Mouse (Mus musculus): ENCODE measurements around the gene Ophn1. TPM values are rescaled to one million over a fixed set of nuclear protein-coding genes. Genes with fewer than 3 reads are reported as not detected.

Ophn1 gene
- polyA plus RNA-seq, 1 experiment from 2014 or later, result 32.9 TPM

DNA sequence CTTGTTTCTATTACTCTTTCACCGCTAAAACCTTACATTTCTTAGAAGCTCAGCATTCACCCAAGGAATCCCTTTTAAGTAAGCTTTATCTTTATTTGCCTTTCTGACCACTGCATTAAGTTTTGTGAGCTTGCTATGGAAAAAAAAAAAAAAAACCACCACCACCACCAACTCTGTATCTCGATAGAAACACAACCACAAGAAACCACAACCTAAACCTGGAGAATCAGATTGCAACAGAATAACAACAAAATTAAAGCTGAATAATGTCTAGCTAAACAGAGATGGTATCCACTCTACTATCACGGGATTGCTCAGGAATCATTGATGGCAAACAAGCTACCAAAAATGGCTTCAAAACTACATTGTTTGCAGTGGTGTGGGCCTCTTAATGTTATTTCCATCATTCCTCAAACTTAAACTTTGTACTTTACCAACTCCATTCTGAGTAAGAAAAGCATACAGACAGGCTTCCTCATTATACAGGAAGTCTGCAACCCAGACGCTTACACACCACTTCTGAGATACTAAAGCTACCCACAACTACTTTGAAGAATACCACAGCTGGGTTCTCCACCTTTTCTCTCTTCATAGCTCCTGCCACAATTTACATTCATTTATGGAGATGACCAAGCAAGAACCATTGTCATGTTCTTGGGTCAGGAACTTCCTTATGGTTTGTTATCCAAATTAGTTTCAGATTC is 116.4 kb downstream of the Ophn1 start:
- Histone ChIP-seq H3K4me2 (no peak overlapping the region), H3K4me3 (no peak overlapping the region), H3K9ac (no peak overlapping the region), H3K9me3 (replicated peaks) (no peaks in the 10 kb centered on the region), H3K36me3 (ENCODE audit: poor library complexity, severe bottlenecking) (no peaks in the 10 kb centered on the region), H3K27me3 (no peaks in the 10 kb centered on the region), H3K27ac (no peak overlapping the region), H3K4me1 (no peaks in the 10 kb centered on the region)
- WGBS, result 85% methylated on average over 4 of the region's 4 CpGs
- no peak for ATAC-seq

DNA sequence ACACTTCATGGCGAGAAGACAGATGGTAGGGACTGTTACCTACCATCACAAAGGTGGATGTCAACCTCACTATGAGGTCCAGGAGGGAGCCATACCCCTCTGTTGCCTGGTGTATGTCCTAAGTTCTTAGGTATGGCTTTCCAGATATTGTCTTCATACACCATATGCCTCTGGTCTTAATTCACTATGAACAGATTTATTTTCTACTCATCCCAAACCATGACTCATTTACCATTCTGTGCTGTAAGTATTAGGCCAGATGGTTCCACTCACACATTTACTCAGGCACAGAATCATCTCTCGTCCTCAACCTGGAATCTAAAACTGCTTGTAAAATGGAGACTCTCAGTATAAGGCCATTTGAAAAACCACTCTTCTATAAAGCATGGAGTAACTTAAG is 135.7 kb downstream of the Ophn1 start:
- no peaks in the 10 kb centered on the region for H3K27me3 ChIP-seq
- ATAC-seq, result no peak
- no peaks in the 10 kb centered on the region for H3K36me3 ChIP-seq (ENCODE audit: poor library complexity, severe bottlenecking)
- no peak overlapping the region for H3K4me3 ChIP-seq
- H3K27ac ChIP-seq, result no peak overlapping the region
- H3K4me1 ChIP-seq, result no peaks in the 10 kb centered on the region
- no peaks in the 10 kb centered on the region for H3K9me3 ChIP-seq (replicated peaks)
- 80% methylated on average over 2 of the region's 2 CpGs for WGBS
- H3K9ac ChIP-seq, result no peak overlapping the region
- H3K4me2 ChIP-seq, result no peak overlapping the region

DNA sequence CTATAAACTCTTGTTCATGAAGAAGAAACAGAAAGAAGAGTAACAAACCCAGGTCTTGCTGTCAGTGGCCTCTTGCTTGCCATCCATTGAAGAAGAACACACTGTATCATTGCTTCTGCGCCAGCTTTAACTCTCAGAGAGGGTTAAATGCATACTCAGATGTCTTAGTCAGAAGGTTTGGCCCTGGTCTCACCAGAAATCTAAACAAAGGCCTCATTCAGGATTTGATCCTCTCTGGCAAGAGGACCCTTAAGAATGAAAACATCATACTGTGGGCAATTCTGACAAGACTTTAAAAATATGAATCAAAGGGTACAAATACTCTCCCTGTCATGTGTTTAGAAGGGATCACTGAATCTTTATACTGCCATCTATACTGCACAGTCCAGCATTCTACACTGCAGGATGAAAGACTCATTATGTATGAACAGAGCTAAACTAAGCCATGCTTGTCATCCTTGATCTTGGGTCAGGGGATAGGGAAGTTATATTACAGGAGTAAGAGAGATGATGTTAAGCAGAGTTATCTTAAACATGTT is 139.5 kb downstream of the Ophn1 start:
- ATAC-seq, result no peak
- WGBS, result 80% methylated on average over 1 of the region's 1 CpGs
- H3K4me3 ChIP-seq, result no peak overlapping the region
- no peaks in the 10 kb centered on the region for H3K27me3 ChIP-seq
- H3K4me2 ChIP-seq, result no peak overlapping the region
- no peak overlapping the region for H3K9ac ChIP-seq
- no peaks in the 10 kb centered on the region for H3K9me3 ChIP-seq (replicated peaks)
- H3K36me3 ChIP-seq (ENCODE audit: poor library complexity, severe bottlenecking), result no peaks in the 10 kb centered on the region
- H3K27ac ChIP-seq, result no peak overlapping the region
- no peaks in the 10 kb centered on the region for H3K4me1 ChIP-seq

DNA sequence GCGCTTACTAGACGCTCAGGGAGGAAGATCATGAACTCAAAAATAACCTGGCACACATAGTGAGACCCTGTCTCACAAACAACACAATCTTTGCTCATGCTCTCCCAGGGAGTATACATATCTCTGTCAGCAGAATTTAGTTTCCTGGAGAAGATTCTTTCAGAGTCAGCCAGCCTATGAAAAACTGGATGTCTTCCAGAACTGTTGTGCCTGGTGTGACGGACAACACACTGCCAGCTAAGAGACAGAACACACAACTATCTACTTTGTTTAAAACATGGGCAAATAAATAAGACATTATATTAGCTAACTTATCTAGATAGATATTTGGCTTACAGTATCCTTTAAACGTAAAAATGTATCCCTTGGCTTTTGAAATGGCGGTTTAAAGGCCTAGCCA is 154.1 kb downstream of the Ophn1 start:
- ATAC-seq, result no peak
- Histone ChIP-seq H3K36me3 (ENCODE audit: poor library complexity, severe bottlenecking) (no peaks in the 10 kb centered on the region), H3K27ac (no peak overlapping the region), H3K9ac (no peak overlapping the region), H3K4me3 (no peak overlapping the region), H3K4me2 (no peak overlapping the region), H3K9me3 (replicated peaks) (no peaks in the 10 kb centered on the region), H3K27me3 (no peaks in the 10 kb centered on the region), H3K4me1 (no peaks in the 10 kb centered on the region)
- 90% methylated on average over 5 of the region's 5 CpGs for WGBS

DNA sequence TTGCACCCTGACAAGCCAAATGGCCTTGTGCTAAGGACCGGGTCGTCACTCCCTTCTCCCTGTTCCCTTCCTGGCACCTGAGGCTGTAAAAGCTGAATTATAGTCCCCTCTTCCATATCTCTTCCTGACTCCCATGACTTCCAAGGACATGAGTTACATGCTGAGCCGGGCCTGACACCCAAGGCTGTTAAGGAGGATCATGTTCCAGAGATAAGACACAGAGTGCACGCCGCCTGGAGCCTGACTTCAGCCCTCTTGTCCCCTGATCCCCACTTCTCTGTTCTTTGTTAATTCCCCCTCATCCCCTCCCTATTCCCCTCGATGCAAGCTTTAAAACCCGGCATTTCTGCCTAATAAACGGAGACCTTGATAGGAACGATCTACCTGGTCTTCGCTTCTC is 167.8 kb downstream of the Ophn1 start:
- Histone ChIP-seq H3K27ac (no peak overlapping the region), H3K9me3 (replicated peaks) (no peaks in the 10 kb centered on the region), H3K36me3 (ENCODE audit: poor library complexity, severe bottlenecking) (no peaks in the 10 kb centered on the region), H3K27me3 (no peaks in the 10 kb centered on the region), H3K4me1 (no peaks in the 10 kb centered on the region), H3K9ac (no peak overlapping the region), H3K4me2 (no peak overlapping the region), H3K4me3 (no peak overlapping the region)
- 90% methylated on average over 10 of the region's 10 CpGs for WGBS
- ATAC-seq, result no peak

DNA sequence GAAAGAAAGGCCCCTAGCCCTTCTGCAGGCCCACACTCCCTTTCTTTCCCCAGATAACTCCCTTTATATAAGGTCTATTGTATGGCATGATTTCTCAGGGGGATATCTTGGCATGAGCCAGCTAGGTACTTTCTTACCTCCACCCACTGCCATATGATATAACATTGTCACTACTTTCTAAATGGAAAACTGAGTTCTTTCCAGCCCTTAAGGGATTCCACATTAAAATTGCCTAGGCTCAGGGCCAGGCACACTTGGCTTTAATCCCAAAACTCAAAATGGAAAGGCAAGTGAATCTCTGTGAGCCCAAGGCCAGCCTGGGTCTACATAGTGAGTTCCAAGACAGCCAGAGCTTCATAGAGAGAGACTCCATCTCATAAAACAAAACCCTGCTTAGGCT is 183.1 kb downstream of the Ophn1 start:
- H3K27ac ChIP-seq, result no peak overlapping the region
- no peak overlapping the region for H3K4me2 ChIP-seq
- no peaks in the 10 kb centered on the region for H3K9me3 ChIP-seq (replicated peaks)
- H3K4me1 ChIP-seq, result no peaks in the 10 kb centered on the region
- no peaks in the 10 kb centered on the region for H3K36me3 ChIP-seq (ENCODE audit: poor library complexity, severe bottlenecking)
- no peaks in the 10 kb centered on the region for H3K27me3 ChIP-seq
- ATAC-seq, result no peak
- H3K9ac ChIP-seq, result no peak overlapping the region
- no peak overlapping the region for H3K4me3 ChIP-seq

DNA sequence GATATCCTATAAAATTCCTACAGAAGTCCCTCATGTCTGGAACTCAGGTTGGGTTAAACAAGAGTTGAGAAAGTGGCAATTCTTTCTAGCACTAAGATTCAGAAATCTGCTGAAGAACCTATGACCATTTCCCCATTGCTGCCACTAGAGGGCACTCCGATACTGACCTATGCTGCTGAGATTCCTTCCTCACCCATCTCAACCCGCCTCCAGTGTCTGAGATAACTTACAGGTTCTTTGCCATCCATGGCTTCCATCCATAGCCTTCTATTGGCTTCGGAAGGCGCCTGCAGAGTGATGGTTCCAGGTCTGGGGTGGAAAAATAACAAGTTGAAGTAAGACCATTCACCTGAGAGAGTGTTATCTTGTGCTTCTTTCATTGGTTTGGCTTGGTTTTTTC is 189.2 kb downstream of the Ophn1 start:
- peak; percentile 70 for ATAC-seq
- Histone ChIP-seq H3K27ac (no peak overlapping the region), H3K4me1 (no peaks in the 10 kb centered on the region), H3K4me2 (no peak overlapping the region), H3K27me3 (no peaks in the 10 kb centered on the region), H3K36me3 (ENCODE audit: poor library complexity, severe bottlenecking) (no peaks in the 10 kb centered on the region), H3K9ac (no peak overlapping the region), H3K4me3 (no peak overlapping the region), H3K9me3 (replicated peaks) (no peaks in the 10 kb centered on the region)
- 31% methylated on average over 4 of the region's 4 CpGs for WGBS

DNA sequence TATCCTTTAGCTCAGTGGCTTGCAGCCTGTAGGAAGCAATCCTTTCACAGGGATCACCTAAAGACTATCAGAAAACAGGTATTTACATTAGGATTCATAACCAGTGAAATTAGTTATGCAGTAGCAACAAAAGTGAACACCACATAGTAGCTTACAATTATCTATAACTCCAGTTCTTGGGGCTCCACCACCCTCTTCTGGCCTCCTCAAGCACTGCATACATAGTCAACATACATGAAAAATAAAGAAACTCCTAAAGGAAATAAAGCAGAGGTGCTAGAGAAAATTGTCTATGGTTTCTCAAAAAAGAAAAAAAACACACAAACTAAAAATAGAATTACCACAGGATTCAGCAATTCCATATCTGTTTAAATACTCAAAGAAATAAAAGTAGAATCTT is 208.2 kb downstream of the Ophn1 start:
- no peaks in the 10 kb centered on the region for H3K36me3 ChIP-seq (ENCODE audit: poor library complexity, severe bottlenecking)
- H3K27ac ChIP-seq, result no peak overlapping the region
- ATAC-seq, result no peak
- no peak overlapping the region for H3K4me2 ChIP-seq
- H3K4me3 ChIP-seq, result no peak overlapping the region
- no peak overlapping the region for H3K9ac ChIP-seq
- no peaks in the 10 kb centered on the region for H3K4me1 ChIP-seq
- H3K27me3 ChIP-seq, result no peaks in the 10 kb centered on the region
- no peaks in the 10 kb centered on the region for H3K9me3 ChIP-seq (replicated peaks)

DNA sequence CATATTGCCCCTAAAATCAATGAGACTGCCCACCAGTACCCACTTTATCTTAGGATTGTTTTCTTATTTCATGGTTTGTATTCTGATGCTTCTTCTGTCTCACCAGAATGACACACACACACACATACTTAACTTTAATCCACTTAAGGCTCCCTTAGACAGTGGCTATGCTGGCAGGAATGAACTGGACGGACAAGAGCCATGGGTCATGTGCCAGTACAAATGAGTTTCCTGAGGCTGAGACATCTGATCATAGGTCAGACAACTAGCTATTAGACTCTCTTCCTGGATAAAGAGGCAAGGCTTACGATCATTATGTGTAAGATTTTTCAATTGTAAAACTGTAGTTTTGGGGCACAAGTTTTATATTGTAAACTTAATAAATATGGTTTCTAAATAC is 209.5 kb downstream of the Ophn1 start:
- Histone ChIP-seq H3K27me3 (no peaks in the 10 kb centered on the region), H3K4me2 (no peak overlapping the region), H3K4me1 (no peaks in the 10 kb centered on the region), H3K27ac (no peak overlapping the region), H3K9ac (no peak overlapping the region), H3K9me3 (replicated peaks) (no peaks in the 10 kb centered on the region), H3K4me3 (no peak overlapping the region), H3K36me3 (ENCODE audit: poor library complexity, severe bottlenecking) (no peaks in the 10 kb centered on the region)
- no peak for ATAC-seq
- WGBS, result 75% methylated on average over 2 of the region's 2 CpGs

DNA sequence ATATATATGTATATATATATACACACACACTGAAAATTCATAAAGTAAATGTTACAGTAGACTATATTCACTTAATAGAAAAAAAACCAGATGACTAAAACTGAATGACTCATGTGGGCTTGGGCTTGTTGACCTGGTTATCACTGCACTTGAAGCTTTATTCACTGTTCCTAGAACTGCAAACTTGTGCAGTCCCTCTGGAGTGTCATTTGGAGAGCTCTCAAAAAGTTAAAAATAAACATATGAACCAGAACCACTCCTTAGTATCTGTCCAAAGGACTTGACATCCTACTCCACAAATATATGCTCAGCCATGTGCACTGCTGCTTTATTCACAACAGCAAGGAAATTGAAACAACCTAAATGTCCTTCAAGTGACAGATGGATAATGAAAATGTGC is 219.8 kb downstream of the Ophn1 start:
- Histone ChIP-seq H3K4me2 (no peak overlapping the region), H3K36me3 (ENCODE audit: poor library complexity, severe bottlenecking) (no peaks in the 10 kb centered on the region), H3K9me3 (replicated peaks) (no peaks in the 10 kb centered on the region), H3K4me1 (no peaks in the 10 kb centered on the region), H3K27ac (no peak overlapping the region), H3K4me3 (no peak overlapping the region), H3K9ac (no peak overlapping the region), H3K27me3 (no peaks in the 10 kb centered on the region)
- no peak for ATAC-seq

DNA sequence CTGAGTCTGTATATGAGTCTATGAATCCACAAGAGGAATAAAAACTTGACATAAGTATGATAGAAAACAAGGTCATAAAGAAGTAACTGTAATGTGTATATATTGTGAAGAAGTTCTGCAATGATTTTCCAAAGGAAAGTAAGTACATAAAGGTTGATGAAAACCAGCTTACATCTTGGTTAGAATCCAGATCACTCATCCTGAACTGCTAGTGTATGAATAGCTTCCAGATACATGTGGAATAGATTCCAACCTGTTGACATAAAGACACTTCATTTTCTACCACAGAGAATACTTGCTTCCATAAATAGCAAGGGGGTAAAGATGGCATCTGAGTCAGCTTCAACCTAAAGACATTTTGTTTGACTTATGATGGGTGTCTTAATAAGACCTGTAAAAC is 239.4 kb downstream of the Ophn1 start:
- ATAC-seq, result no peak
- Histone ChIP-seq H3K4me3 (no peak overlapping the region), H3K9ac (no peak overlapping the region), H3K4me2 (no peak overlapping the region), H3K27me3 (no peaks in the 10 kb centered on the region), H3K4me1 (no peaks in the 10 kb centered on the region), H3K9me3 (replicated peaks) (no peaks in the 10 kb centered on the region), H3K27ac (no peak overlapping the region), H3K36me3 (ENCODE audit: poor library complexity, severe bottlenecking) (no peaks in the 10 kb centered on the region)

DNA sequence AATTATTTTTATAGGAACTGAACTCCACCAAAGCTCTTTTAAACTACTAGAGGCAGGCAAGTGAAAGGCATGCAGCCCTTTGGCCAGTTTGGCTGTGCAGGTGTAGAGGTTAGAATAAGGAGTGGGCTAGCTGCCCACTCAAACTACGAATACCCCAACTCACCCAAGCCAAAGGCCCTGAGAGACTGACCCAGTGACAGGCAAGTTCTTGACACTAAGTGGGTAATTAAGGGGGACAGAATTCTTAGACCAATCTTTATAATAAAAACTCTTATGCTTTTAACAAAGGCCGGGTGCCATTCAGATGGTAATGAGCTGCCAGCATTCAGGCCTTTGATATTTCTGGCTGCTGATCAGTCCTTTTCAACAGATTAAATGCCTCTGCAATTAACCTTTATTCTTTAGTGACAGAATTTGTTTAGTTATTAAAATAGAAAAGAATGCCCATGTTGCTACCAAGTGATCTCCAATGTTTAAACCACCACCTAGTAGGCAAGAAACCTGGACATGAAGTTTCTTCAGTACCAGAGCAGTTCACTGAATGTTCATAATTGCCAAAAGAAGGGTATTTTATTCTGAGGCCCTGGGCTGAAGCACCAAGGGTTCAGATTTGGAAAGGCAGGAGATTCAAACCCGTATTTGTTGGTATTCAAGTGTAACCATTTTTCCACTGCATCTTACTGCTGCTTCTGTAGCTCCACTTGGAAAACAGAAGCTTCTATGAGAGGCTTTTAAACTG is 262.0 kb downstream of the Ophn1 start:
- Histone ChIP-seq H3K4me3 (no peak overlapping the region), H3K36me3 (ENCODE audit: poor library complexity, severe bottlenecking) (no peaks in the 10 kb centered on the region), H3K4me2 (no peak overlapping the region), H3K4me1 (peaks cover 3% of the 10 kb centered on the region; the same call in 1 of the 2 replicates), H3K27ac (no peak overlapping the region), H3K9ac (no peak overlapping the region), H3K9me3 (replicated peaks) (no peaks in the 10 kb centered on the region), H3K27me3 (no peaks in the 10 kb centered on the region)
- 31% methylated on average over 3 of the region's 3 CpGs for WGBS
- ATAC-seq, result peak; percentile 88

DNA sequence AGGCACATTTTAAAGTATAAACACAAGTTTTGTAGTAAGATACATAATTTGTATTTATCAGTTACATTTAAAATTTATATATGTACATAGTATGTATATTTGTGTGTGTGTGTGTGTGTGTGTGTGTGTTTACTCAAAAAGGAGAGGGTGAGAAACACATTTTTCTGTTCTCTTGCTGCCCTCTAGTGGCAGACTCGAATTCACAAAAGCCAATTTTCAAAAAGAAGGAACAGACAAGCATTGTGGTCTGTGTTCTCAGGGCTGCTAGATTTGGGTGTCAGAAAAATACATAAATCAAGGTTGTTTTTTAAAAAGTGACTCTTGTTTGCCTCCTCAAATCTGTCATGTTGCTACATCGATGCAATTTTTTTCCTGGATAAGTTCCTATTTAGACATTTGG is 272.0 kb downstream of the Ophn1 start:
- H3K4me1 ChIP-seq, result no peaks in the 10 kb centered on the region
- no peak overlapping the region for H3K9ac ChIP-seq
- H3K27ac ChIP-seq, result no peak overlapping the region
- no peak for ATAC-seq
- no peaks in the 10 kb centered on the region for H3K36me3 ChIP-seq (ENCODE audit: poor library complexity, severe bottlenecking)
- no peaks in the 10 kb centered on the region for H3K9me3 ChIP-seq (replicated peaks)
- 11% methylated on average over 2 of the region's 2 CpGs for WGBS
- no peak overlapping the region for H3K4me3 ChIP-seq
- no peaks in the 10 kb centered on the region for H3K27me3 ChIP-seq
- H3K4me2 ChIP-seq, result no peak overlapping the region

Data from forebrain, embryonic 13.5 days (tissue).